Mouse (Mus musculus) left cerebral cortex, postnatal 10 days (tissue): ENCODE measurements at regions not wholly inside any gene's neighbourhood (a gene's known extent, or its start where the extent isn't known, plus 50 kb on each side); places are given as distances from the start of the nearest gene placed in this dataset.

ENCODE experiments used
- DNase-seq, 2 experiments: peaks; one replicate each; pipeline ENCODE4 v3.0.0; 2021 to 2022; ENCODE audit warnings: low spot score in 2 of 2, mixed read lengths in 1 of 2; ENCODE audit errors: extremely low spot score in 1 of 2
- intact Hi-C: fragments of 180-260 bp; cut with DNase I; formaldehyde crosslinking; loops from one replicate; pipeline ENCODE4 v1.15.1; 2025

DNA sequence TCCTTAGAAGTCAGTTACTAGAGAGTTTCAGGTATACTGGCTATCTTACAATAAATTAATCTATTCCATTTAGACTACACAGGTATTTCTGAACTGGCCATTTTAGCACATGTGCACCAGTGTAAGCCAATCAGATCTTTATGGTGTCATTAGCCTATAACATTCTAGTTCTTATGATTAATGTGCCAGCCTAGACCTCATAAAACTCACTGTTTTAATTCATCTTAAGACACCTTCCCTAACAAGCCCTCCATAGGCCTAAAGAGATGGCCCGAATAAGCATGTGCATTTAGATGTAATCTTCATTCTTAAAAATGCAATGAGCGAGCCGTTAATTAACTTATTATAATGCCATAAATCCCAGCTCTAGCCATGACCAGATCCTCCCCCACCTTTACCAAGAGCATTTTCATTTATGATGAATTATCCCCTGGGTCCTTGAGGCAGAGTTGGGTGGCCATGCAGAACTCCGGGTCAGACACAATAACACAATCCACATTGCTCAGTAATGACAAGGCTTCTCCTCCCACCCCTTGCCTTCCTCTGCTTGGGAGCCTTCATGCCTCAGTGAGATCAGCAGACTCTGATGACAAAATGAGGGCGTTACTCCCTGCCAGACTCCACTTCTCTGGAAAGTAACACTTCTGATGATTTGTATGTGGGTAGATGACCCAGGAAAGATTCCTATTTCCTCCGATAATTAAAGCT is 311.6 kb upstream of the Pkn2 start:
- intact Hi-C loops, result no loop called here
- no peak for DNase-seq

DNA sequence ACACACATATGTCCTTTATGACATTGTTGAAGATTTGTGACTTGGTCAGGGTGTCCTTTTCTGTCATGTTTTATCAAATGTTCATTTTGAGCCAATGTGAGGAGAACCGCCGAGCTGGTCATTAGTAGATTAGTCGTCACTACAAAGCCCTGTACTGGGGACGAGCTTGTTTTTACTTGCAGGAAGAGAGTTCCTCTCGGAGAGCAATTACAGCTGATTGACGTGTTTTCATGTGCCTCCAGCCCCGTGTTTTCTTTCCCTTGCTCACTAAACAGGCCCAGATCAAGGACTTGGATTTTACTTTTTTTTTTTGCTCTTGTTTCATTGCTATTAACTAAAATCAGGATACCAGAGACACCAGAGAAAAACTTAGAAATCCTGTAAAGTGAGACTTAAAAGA is 307.1 kb upstream of the Pkn2 start:
- DNase-seq, result no peak
- intact Hi-C loops, result no loop called here

- DNase-seq, result no peak
- intact Hi-C loops, result no loop called here
Observed at GRCm38 (mm10) chr3:143173971-143174370, 292.2 kb upstream of the Pkn2 start.

DNA sequence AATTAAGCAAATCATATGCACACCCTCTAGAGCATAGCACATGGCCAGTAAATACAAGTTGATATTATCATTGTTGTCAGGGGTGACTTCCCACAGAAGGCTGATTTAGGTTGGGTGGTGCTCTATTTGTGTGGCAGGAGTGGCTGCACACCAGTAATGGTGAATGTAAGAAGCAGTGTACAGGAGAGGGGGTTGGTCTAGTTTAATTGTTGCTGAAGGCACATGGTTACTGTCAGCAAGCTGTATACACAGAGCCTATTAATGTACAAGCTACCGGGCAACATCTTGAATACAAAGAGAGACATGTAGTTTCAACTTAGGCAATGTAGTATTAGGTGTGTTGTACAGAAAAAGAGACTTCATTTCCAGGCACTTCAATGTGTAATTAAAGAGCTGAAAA is 280.6 kb upstream of the Pkn2 start:
- intact Hi-C loops, result no loop called here
- DNase-seq, result no peak

GRCm38 (mm10) chr3:143161993-143162392 is 280.2 kb upstream of the Pkn2 start:
- DNase-seq, result no peak
- intact Hi-C loops, result no loop called here

- no peak for DNase-seq
- intact Hi-C loops, result no loop called here
Observed at GRCm38 (mm10) chr3:143158568-143158967, 276.8 kb upstream of the Pkn2 start.

GRCm38 (mm10) chr3:143156733-143157524 is 275.1 kb upstream of the Pkn2 start:
- intact Hi-C loops, result no loop called here
- no peak for DNase-seq

DNA sequence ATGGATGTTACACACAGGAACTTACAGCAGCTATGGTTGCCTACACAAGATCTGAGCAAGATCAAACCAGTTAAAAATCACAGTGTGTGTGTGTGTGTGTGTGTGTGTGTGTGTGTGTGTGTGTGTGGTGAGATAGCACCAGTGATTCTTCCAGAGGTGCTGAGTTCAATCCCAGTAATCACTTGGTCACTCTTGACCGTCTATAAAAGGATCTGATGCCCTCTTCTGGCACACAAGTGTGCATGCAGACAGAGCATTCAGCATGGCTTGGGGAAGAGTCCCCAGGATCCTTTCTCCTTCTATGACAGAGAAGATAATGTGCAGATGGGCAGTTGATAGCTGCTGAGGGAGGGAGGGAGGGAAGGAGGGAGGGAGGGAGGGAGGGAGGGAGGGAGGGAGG is 274.4 kb upstream of the Pkn2 start:
- intact Hi-C loops, result no loop called here
- no peak for DNase-seq

- intact Hi-C loops, result no loop called here
- no peak for DNase-seq
Observed at GRCm38 (mm10) chr3:143155556-143155955, 273.8 kb upstream of the Pkn2 start.

- intact Hi-C loops, result no loop called here
- no peak for DNase-seq
Observed at GRCm38 (mm10) chr3:143147471-143147870, 265.7 kb upstream of the Pkn2 start.

DNA sequence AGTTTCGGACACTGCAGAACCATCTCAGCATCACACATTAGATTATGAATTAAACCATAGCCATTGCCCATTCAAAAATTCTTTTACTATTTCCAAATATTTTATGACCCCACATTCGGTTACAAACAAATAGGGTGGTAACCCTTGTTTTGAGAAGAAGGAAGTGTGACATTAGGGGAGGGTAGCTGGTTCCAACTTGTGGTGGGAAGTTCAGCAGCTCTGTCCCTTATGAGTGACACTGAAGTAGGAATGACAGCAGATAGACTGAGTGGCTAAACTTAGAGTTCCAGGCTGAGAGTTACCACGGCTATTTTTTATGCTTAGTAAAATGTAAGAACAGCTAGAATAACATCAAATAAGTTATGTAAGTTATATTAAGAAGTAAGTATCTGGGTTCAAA is 257.1 kb upstream of the Pkn2 start:
- DNase-seq, result no peak
- intact Hi-C loops, result no loop called here

DNA sequence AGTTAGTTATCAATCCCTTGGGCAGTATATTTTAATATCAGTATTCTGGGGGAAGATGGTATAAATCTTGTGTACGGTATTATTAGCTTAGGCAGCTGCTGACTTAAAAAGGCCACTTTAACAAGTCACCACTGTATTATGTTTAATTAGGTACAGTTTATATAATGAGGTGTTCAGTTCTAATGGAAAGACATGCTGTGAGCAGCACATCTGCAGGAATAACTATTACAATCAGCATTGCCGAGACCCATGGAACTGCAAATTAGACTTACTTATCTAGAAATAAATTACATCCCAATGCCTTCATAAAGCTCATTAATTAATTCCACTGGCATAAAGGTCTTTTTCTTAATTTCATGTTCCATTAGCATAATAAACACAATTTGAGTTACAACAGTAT is 252.7 kb upstream of the Pkn2 start:
- no peak for DNase-seq
- intact Hi-C loops, result no loop called here

- intact Hi-C loops, result no loop called here
- no peak for DNase-seq
Observed at GRCm38 (mm10) chr3:143107733-143108291, 226.0 kb upstream of the Pkn2 start.

- DNase-seq, result no peak
- intact Hi-C loops, result no loop called here
Observed at GRCm38 (mm10) chr3:143104734-143105133, 222.9 kb upstream of the Pkn2 start.

- intact Hi-C loops, result no loop called here
- DNase-seq, result no peak
Observed at GRCm38 (mm10) chr3:143103333-143103732, 221.5 kb upstream of the Pkn2 start.

DNA sequence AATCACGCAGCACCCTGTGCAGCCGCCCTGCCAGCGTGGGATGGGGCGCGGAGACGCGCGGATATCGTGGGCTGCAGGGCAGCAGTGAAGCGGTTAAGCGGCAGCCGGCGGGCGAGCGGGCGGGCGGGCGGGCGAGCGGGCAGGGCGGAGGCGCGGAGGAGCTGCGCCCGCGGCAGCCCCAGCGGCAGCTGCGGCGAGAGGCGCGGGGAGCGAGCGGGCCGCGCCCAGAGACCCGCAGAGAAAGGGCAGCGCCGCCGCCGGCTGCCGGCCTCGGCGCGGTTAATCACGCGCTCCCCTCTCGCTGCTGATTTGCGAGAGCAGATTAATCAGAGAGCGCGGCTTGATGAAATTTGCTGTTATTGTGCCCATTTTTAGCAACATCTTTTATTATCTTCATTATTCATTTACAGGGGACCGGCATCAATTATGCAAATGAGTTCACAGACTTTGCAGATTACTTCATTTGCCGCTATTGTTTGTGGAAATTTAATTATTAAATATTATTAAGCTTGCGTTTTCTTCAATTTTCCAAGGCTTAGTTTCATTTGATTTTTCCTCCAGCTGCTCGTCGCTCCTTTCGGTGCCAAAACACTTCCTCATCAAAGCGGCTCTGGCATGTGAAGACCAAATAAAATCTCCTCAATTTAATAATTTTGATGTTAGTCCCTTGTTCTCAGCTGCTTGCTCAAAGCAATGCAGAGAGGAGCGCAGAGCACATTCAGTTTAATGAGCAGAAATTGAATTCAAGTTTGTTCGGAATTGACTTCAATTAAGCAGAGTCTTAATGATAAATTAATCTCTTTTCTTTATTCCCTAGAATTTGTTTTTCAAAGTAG is 219.2 kb upstream of the Pkn2 start:
- intact Hi-C loops, result no loop called here
- peak in 1 of 2 experiments; percentile 45 for DNase-seq

GRCm38 (mm10) chr3:143100203-143100602 is 218.4 kb upstream of the Pkn2 start:
- intact Hi-C loops, result no loop called here
- DNase-seq, result no peak

DNA sequence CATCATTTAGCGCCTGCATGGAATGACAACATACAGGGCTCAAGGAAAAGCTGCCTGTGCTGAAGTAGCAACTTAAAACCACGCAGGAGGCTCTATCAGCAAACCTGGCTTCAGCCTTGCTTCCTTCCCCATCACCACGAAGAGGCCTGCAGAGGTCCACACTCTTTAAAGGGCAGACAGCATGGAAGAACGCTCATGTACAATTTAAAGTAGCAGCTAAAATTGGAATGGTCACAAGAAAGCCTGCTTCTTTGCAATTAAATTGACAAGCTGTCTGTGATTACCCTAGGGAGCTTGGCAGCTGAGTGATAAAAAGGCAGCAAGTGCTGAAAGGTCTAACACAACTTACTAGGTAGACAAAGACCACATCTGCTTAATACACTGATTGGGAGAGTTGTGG is 210.4 kb upstream of the Pkn2 start:
- intact Hi-C loops, result no loop called here
- DNase-seq, result no peak

- intact Hi-C loops, result no loop called here
- no peak for DNase-seq
Observed at GRCm38 (mm10) chr3:143090886-143091285, 209.1 kb upstream of the Pkn2 start.
